Mouse (Mus musculus) liver, embryonic 11.5 days (tissue): ENCODE data around the gene Dock2. TPM values are rescaled to one million over a fixed set of nuclear protein-coding genes. Genes with fewer than 3 reads are reported as not detected.
A peak's percentile ranks its signal among the peaks of the same experiment; 100 is the strongest.

Experiments used
- ATAC-seq: fragments of 200-750 bp; cut with Nextera tagmentation; replicated peaks from 2 replicates; pipeline ENCODE4 v1.8.0; 2017; ENCODE audit warnings: moderate number of reproducible peaks, mild to moderate bottlenecking, moderate TSS enrichment, moderate library complexity; ENCODE audit not compliant: low FRiP score
- DNase-seq: peaks from one replicate; pipeline ENCODE4 v3.0.0-alpha.2; 2017; ENCODE audit warnings: low spot score
- H3K27ac ChIP-seq: fragments of 300-500 bp; sonication (generic); 2 replicates; pipeline ENCODE4 v1.5.1; 2014; ENCODE audit warnings: mild to moderate bottlenecking, low read depth, low read length, control low read depth
- H3K27me3 ChIP-seq: fragments of 300-500 bp; sonication (generic); replicated peaks from 2 replicates; pipeline ENCODE4 v1.6.1; 2014; ENCODE audit warnings: low read length, mixed read lengths; ENCODE audit not compliant: control insufficient read depth, insufficient read depth
- H3K36me3 ChIP-seq: fragments of 300-500 bp; sonication (generic); 2 replicates; pipeline ENCODE4 v1.6.1; 2014; ENCODE audit warnings: mild to moderate bottlenecking, low read length, moderate library complexity, mixed read lengths; ENCODE audit not compliant: control insufficient read depth, insufficient read depth
- H3K4me1 ChIP-seq: fragments of 300-500 bp; sonication (generic); replicated peaks from 2 replicates; pipeline ENCODE4 v1.6.1; 2014; ENCODE audit warnings: low read length, mixed read lengths; ENCODE audit not compliant: control insufficient read depth, insufficient read depth
- H3K4me2 ChIP-seq: fragments of 300-500 bp; sonication (generic); 2 replicates; pipeline ENCODE4 v1.6.1; 2014; ENCODE audit warnings: mild to moderate bottlenecking, control low read depth, moderate library complexity
- H3K4me3 ChIP-seq: fragments of 300-500 bp; sonication (generic); 2 replicates; pipeline ENCODE4 v1.5.1; 2014; ENCODE audit warnings: low read depth, low read length, control low read depth
- H3K9ac ChIP-seq: fragments of 300-500 bp; sonication (generic); 2 replicates; pipeline ENCODE4 v1.6.1; 2014; ENCODE audit warnings: low read depth, low read length, control low read depth
- H3K9me3 ChIP-seq: fragments of 300-500 bp; sonication (generic); 2 replicates; pipeline ENCODE4 v1.6.1; 2016; ENCODE audit warnings: low read length, inconsistent platforms, mixed read lengths; ENCODE audit not compliant: control insufficient read depth
- WGBS: fragments of 180-500 bp; shearing (Covaris S2); extraction: QIAGEN DNeasy Blood & Tissue Kit; methylation state at CpG from one replicate; pipeline ENCODE4 v1.1.7; 2014; 5-methylcytosine and 5-hydroxymethylcytosine counted together
- polyA plus RNA-seq: library from polyadenylated mRNA; unstranded; fragments of >200 nt; fragmentation: Nextera tagmentation; extraction: Ambion mirVana; gene quantifications from 2 replicates; pipeline ENCODE4 v1.2.1, GENCODE M21; 2014

Gene Dock2
- polyA plus RNA-seq, 1 experiment from 2014 or later: 6.6 TPM

- H3K27ac ChIP-seq: no peak overlapping the region
- H3K4me3 ChIP-seq: no peak overlapping the region
- peaks cover 6% of the 10 kb centered on the region; the same call in 1 of the 2 replicates for H3K4me1 ChIP-seq
- no peak overlapping the region for H3K9ac ChIP-seq
- no peaks in the 10 kb centered on the region for H3K36me3 ChIP-seq
- WGBS: 85% methylated on average over 2 of the region's 2 CpGs
- no peaks in the 10 kb centered on the region for H3K9me3 ChIP-seq
- no peak for DNase-seq
- no peaks in the 10 kb centered on the region for H3K27me3 ChIP-seq
- H3K4me2 ChIP-seq: no peak overlapping the region
- ATAC-seq: no peak
Measured at GRCm38 (mm10) chr11:34774636-34775035, 9.1 kb downstream of the Dock2 start.

- H3K36me3 ChIP-seq: no peaks in the 10 kb centered on the region
- WGBS: 82% methylated on average over 9 of the region's 9 CpGs
- H3K27ac ChIP-seq: no peak overlapping the region
- H3K4me1 ChIP-seq: peaks cover 6% of the 10 kb centered on the region; the same call in 1 of the 2 replicates
- no peaks in the 10 kb centered on the region for H3K9me3 ChIP-seq
- no peak overlapping the region for H3K9ac ChIP-seq
- ATAC-seq: no peak
- no peaks in the 10 kb centered on the region for H3K27me3 ChIP-seq
- no peak overlapping the region for H3K4me3 ChIP-seq
- DNase-seq: no peak
- H3K4me2 ChIP-seq: no peak overlapping the region
Measured at GRCm38 (mm10) chr11:34773304-34773895, 10.3 kb downstream of the Dock2 start.

- no peak overlapping the region for H3K4me2 ChIP-seq
- no peak overlapping the region for H3K27ac ChIP-seq
- DNase-seq (no peak), ATAC-seq (0 out of 2 replicates have a peak, but pooled peaks have one; percentile 26)
- no peak overlapping the region for H3K4me3 ChIP-seq
- WGBS: 53% methylated on average over 12 of the region's 12 CpGs
- H3K9ac ChIP-seq: no peak overlapping the region
- no peaks in the 10 kb centered on the region for H3K36me3 ChIP-seq
- H3K4me1 ChIP-seq: peaks cover 6% of the 10 kb centered on the region; the same call in 1 of the 2 replicates
- H3K27me3 ChIP-seq: no peaks in the 10 kb centered on the region
- H3K9me3 ChIP-seq: no peaks in the 10 kb centered on the region
Measured at GRCm38 (mm10) chr11:34771221-34771986, 12.3 kb downstream of the Dock2 start.

- DNase-seq (no peak), ATAC-seq (no peak)
- no peak overlapping the region for H3K4me2 ChIP-seq
- H3K27ac ChIP-seq: no peak overlapping the region
- no peak overlapping the region for H3K4me3 ChIP-seq
- no peaks in the 10 kb centered on the region for H3K9me3 ChIP-seq
- H3K36me3 ChIP-seq: no peaks in the 10 kb centered on the region
- peaks cover 6% of the 10 kb centered on the region; the same call in 1 of the 2 replicates for H3K4me1 ChIP-seq
- WGBS: 68% methylated on average over 4 of the region's 4 CpGs
- no peaks in the 10 kb centered on the region for H3K27me3 ChIP-seq
- H3K9ac ChIP-seq: no peak overlapping the region
Measured at GRCm38 (mm10) chr11:34770666-34771065, 13.0 kb downstream of the Dock2 start.

GRCm38 (mm10) chr11:34769946-34770345, 13.7 kb downstream of the Dock2 start:
- H3K27ac ChIP-seq: no peak overlapping the region
- H3K27me3 ChIP-seq: no peaks in the 10 kb centered on the region
- H3K36me3 ChIP-seq: no peaks in the 10 kb centered on the region
- no peak overlapping the region for H3K4me2 ChIP-seq
- DNase-seq (no peak), ATAC-seq (no peak)
- H3K4me3 ChIP-seq: no peak overlapping the region
- H3K9me3 ChIP-seq: no peaks in the 10 kb centered on the region
- no peak overlapping the region for H3K9ac ChIP-seq
- WGBS: 90% methylated on average over 8 of the region's 8 CpGs
- H3K4me1 ChIP-seq: peaks cover 6% of the 10 kb centered on the region; the same call in 1 of the 2 replicates

GRCm38 (mm10) chr11:34769396-34769795, 14.3 kb downstream of the Dock2 start:
- WGBS: 78% methylated on average over 2 of the region's 2 CpGs
- no peak overlapping the region for H3K27ac ChIP-seq
- ATAC-seq (no peak), DNase-seq (no peak)
- no peaks in the 10 kb centered on the region for H3K36me3 ChIP-seq
- H3K4me3 ChIP-seq: no peak overlapping the region
- peaks cover 6% of the 10 kb centered on the region; the same call in 1 of the 2 replicates for H3K4me1 ChIP-seq
- no peaks in the 10 kb centered on the region for H3K27me3 ChIP-seq
- no peak overlapping the region for H3K4me2 ChIP-seq
- no peak overlapping the region for H3K9ac ChIP-seq
- no peaks in the 10 kb centered on the region for H3K9me3 ChIP-seq

GRCm38 (mm10) chr11:34763739-34764361, 19.8 kb downstream of the Dock2 start:
- WGBS: 74% methylated on average over 5 of the region's 5 CpGs
- Histone ChIP-seq H3K4me2 (no peak overlapping the region), H3K4me3 (no peak overlapping the region), H3K9ac (no peak overlapping the region), H3K9me3 (no peaks in the 10 kb centered on the region), H3K4me1 (no peaks in the 10 kb centered on the region), H3K36me3 (no peaks in the 10 kb centered on the region), H3K27me3 (no peaks in the 10 kb centered on the region), H3K27ac (no peak overlapping the region)
- DNase-seq: no peak
- ATAC-seq: no peak

GRCm38 (mm10) chr11:34762570-34763127, 21.0 kb downstream of the Dock2 start:
- Histone ChIP-seq H3K4me2 (no peak overlapping the region), H3K4me3 (no peak overlapping the region), H3K9me3 (no peaks in the 10 kb centered on the region), H3K9ac (no peak overlapping the region), H3K4me1 (no peaks in the 10 kb centered on the region), H3K36me3 (no peaks in the 10 kb centered on the region), H3K27ac (no peak overlapping the region), H3K27me3 (no peaks in the 10 kb centered on the region)
- 82% methylated on average over 5 of the region's 5 CpGs for WGBS
- ATAC-seq (no peak), DNase-seq (no peak)
